Mouse (Mus musculus) erythroblast, embryonic 14.5 days (primary cell): Measurements from ENCODE around the gene Gpr176.

Source experiments
- GATA1 ChIP-seq: IDR thresholded peaks from 2 replicates; pipeline ENCODE4 v1.6.1; 2012; ENCODE audit warnings: low read length, inconsistent platforms, mixed read lengths
- TAL1 ChIP-seq: IDR thresholded peaks from 3 replicates; pipeline ENCODE4 v1.6.1; 2012; ENCODE audit warnings: low read length, inconsistent platforms, mixed read lengths

- TF ChIP-seq GATA1 (no peak), TAL1 (no peak)
Observed at GRCm38 (mm10) chr2:118263914-118264201, 109.4 kb downstream of the Gpr176 start.
